Mouse (Mus musculus): Measurements from ENCODE around the gene Ackr1. TPM values are rescaled to one million over a fixed set of nuclear protein-coding genes. Genes with fewer than 3 reads are reported as not detected.

Gene Ackr1
- polyA plus RNA-seq, 1 experiment from 2014 or later = 74.7 TPM

DNA sequence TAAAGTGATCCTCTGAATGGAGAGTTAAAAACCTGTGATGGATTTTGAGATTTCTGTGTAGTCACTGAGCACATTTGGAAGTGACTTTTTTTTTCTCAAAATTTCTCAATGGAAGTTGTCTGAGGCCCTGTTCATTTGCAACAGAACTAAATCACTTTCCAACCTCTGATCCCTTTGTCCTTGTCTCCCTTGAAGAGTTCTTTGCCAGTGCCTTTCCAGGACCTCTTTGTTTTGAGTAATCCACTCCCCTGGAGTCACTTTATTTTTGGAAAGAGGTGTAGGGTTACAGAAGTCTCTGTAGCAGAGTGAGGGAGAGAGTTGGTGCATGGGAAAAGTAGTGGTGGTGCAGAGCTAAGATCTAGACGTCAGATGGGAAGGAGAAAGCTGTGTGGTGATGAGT is 15.0 kb upstream of the Ackr1 start:
- Histone ChIP-seq H3K9me3 (replicated peaks) (no peaks in the 10 kb centered on the region), H3K4me3 (replicated peaks) (no peak overlapping the region), H3K27me3 (peaks cover 8% of the 10 kb centered on the region; the same call in 1 of the 2 replicates), H3K4me2 (no peak overlapping the region), H3K4me1 (replicated peaks) (peaks cover 41% of the 10 kb centered on the region), H3K36me3 (replicated peaks) (no peaks in the 10 kb centered on the region; the same call in 1 of the 2 replicates), H3K9ac (no peak overlapping the region), H3K27ac (replicated peaks) (no peak overlapping the region)
- no peak for ATAC-seq (ENCODE audit: insufficient read depth)
- WGBS (ENCODE audit: insufficient replicate concordance) = 28% methylated on average over 1 of the region's 1 CpGs

DNA sequence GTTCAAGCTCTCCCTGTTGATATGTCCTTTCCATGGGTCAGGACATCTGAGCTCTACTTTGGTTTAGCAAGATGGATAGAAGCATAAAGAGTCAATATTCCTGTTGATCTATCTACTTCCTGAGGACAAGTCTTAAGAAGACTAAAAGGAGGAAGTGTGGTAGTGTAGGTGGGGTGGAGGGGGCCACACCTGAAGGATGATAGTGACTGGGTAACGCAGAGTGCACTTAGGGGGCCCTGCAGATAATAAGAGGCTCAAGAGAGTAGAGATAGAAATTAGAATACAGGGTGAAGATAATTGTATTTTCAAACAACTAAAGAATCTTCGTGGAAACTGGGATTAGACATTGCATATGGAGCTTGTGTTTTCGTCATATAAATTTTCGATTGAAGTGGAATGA is 11.6 kb upstream of the Ackr1 start:
- H3K4me2 ChIP-seq = no peak overlapping the region
- H3K36me3 ChIP-seq (replicated peaks) = no peaks in the 10 kb centered on the region
- no peak overlapping the region for H3K27ac ChIP-seq (replicated peaks)
- no peak overlapping the region for H3K9ac ChIP-seq
- H3K4me1 ChIP-seq (replicated peaks) = peaks cover 37% of the 10 kb centered on the region
- 63% methylated on average over 4 of the region's 4 CpGs for WGBS (ENCODE audit: insufficient replicate concordance)
- peaks cover 14% of the 10 kb centered on the region; the same call in 1 of the 2 replicates for H3K27me3 ChIP-seq
- no peak for ATAC-seq (ENCODE audit: insufficient read depth)
- H3K9me3 ChIP-seq (replicated peaks) = no peaks in the 10 kb centered on the region
- H3K4me3 ChIP-seq (replicated peaks) = no peak overlapping the region

DNA sequence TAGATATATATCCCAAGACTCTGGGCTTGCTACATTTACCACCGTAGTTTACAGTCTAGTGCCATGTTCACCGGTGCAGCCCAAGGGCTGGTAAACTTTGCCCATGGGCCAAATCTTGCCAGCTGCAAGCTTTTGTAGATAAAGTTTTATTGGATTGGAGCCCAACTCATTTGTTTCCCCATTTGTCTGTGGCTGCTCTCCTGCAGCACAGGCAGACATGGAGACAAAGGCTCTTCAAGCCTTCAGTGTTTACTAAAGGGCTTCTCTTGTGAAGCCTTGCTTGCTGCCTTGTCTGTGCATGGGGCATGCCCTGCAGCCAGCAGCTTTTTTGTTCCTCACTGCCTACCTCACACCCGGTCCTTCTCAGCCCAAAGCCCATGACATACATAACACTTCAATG is 10.4 kb upstream of the Ackr1 start:
- WGBS (ENCODE audit: insufficient replicate concordance) = 71% methylated on average over 3 of the region's 3 CpGs
- H3K36me3 ChIP-seq (replicated peaks) = no peaks in the 10 kb centered on the region
- H3K4me3 ChIP-seq (replicated peaks) = no peak overlapping the region
- H3K27ac ChIP-seq (replicated peaks) = no peak overlapping the region
- H3K9me3 ChIP-seq (replicated peaks) = no peaks in the 10 kb centered on the region
- peaks cover 37% of the 10 kb centered on the region for H3K4me1 ChIP-seq (replicated peaks)
- no peak for ATAC-seq (ENCODE audit: insufficient read depth)
- H3K9ac ChIP-seq = no peak overlapping the region
- peaks cover 14% of the 10 kb centered on the region; the same call in 1 of the 2 replicates for H3K27me3 ChIP-seq
- no peak overlapping the region for H3K4me2 ChIP-seq

DNA sequence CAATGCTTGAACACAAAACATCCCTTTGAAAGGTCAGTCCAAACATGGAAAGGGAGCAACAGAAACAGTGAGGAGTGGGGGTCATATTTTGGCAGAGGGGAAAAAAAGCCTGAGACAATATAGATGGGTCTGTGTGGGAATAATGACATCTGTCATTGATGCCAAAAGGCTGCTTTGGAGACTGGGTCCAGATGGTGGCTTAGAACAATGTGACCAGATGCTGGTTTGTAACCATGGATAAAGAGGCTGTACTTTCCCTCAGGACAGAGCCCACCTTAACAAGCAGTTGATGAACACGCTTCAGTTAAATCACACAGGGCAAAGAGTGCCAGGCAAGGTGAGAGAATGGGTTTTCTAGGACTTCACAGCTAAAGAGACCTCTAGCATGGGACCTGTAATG is 8.9 kb upstream of the Ackr1 start:
- Histone ChIP-seq H3K9me3 (replicated peaks) (no peaks in the 10 kb centered on the region), H3K36me3 (replicated peaks) (no peaks in the 10 kb centered on the region), H3K9ac (no peak overlapping the region), H3K4me2 (no peak overlapping the region), H3K27me3 (peaks cover 14% of the 10 kb centered on the region; the same call in 1 of the 2 replicates), H3K4me1 (replicated peaks) (peaks cover 47% of the 10 kb centered on the region), H3K4me3 (replicated peaks) (no peak overlapping the region), H3K27ac (replicated peaks) (no peak overlapping the region)
- 71% methylated on average over 1 of the region's 1 CpGs for WGBS (ENCODE audit: insufficient replicate concordance)
- ATAC-seq (ENCODE audit: insufficient read depth) = no peak

DNA sequence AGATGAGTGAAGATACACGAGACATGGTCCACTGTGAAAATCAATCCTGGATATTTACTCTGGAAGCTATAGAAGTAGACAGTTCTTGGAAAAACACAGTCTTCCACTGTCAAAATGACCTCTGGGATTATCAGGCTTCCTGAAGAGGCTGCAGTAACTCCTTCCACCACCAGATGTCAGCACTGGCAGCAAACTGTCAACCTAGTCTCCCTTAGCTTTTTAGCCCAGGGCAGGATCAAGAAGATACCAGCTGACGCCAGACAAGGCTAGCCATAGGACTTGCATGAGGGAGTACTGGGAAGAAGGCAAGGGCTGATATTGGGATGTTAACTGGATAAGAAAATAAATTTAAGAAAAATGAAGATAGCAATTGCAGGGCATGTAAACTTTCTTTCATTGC is 6.0 kb upstream of the Ackr1 start:
- no peak overlapping the region for H3K9ac ChIP-seq
- WGBS (ENCODE audit: insufficient replicate concordance) = 6% methylated on average over 2 of the region's 2 CpGs
- peak; percentile 56 for ATAC-seq (ENCODE audit: insufficient read depth)
- no peak overlapping the region for H3K4me3 ChIP-seq (replicated peaks)
- no peaks in the 10 kb centered on the region for H3K9me3 ChIP-seq (replicated peaks)
- peaks cover 57% of the 10 kb centered on the region for H3K4me1 ChIP-seq (replicated peaks)
- no peak overlapping the region for H3K27ac ChIP-seq (replicated peaks)
- peaks cover 6% of the 10 kb centered on the region; the same call in 1 of the 2 replicates for H3K27me3 ChIP-seq
- H3K4me2 ChIP-seq = no peak overlapping the region
- H3K36me3 ChIP-seq (replicated peaks) = no peaks in the 10 kb centered on the region

DNA sequence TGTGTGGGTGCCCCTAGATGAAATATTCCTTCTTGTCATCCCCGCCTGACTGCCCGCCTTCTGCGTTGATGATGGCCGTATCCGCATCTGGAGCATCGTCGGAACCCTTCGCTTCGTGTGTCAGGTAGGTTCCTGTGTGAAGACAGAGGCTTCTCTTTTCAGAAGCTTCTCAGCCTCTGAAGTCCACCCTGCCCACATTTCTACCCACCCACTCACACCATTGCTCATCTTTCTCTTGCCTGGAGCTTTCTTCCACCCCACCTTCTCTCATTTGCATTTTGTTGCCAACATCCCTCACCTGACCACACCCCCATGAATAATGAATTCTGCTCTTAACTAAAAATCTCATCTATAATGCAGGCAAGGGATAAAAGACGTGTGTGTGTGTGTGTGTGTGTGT is 3.5 kb upstream of the Ackr1 start:
- H3K27ac ChIP-seq (replicated peaks) = no peak overlapping the region; the same call in 1 of the 2 replicates
- H3K9me3 ChIP-seq (replicated peaks) = no peaks in the 10 kb centered on the region
- WGBS (ENCODE audit: insufficient replicate concordance) = 87% methylated on average over 10 of the region's 10 CpGs
- no peak overlapping the region for H3K4me3 ChIP-seq (replicated peaks)
- H3K36me3 ChIP-seq (replicated peaks) = no peaks in the 10 kb centered on the region
- H3K4me2 ChIP-seq = no peak overlapping the region
- H3K9ac ChIP-seq = no peak overlapping the region
- peaks cover 67% of the 10 kb centered on the region for H3K4me1 ChIP-seq (replicated peaks)
- no peaks in the 10 kb centered on the region for H3K27me3 ChIP-seq
- ATAC-seq (ENCODE audit: insufficient read depth) = no peak

DNA sequence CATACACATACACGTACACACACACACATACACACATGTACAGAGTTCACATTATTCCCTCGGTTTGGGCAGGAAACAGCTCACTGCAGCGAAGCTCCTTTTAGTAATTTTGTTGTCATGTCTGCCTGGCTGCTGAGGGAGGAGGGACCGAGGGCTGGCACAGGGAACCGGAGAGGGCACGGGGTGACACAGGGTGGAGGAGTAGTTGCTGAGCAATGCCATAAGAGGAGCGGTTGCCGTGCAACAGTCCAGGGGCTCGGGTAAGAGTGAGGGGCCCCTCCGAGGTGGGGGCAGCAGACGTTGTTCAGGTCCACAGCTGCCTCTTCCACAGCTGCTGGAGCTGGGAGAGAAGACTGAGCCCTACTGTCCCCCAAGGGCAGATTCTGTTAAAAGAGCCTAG is 2.4 kb upstream of the Ackr1 start:
- peak overlapping the region; percentile 9 for H3K4me3 ChIP-seq (replicated peaks)
- no peaks in the 10 kb centered on the region for H3K36me3 ChIP-seq (replicated peaks)
- peak overlapping the region; percentile 98 for H3K27ac ChIP-seq (replicated peaks)

DNA sequence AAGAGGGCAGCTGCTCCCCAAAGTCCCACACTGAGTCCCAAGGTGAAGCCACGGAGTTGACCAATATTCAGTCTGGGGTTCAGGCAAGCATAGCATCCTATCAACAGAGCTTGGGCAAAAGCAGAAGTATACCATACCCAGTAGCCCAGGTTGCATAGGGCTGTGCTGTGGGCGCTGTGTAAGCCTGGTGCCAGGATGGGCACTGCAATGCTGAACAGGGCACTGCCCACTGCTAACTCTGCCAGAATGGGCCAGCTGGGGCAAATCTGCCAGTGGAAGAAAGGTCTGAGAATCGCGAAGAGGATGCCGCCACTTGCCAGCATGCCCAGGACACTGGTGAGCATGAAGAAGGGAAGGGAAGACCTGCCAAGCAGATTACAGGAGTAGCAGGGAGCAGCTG is 1.1 kb downstream of the Ackr1 start:
- ATAC-seq (ENCODE audit: insufficient read depth) = no peak
- H3K9me3 ChIP-seq (replicated peaks) = no peaks in the 10 kb centered on the region
- H3K4me3 ChIP-seq (replicated peaks) = peak overlapping the region; percentile 71
- peak overlapping the region; percentile 98 for H3K27ac ChIP-seq (replicated peaks)
- H3K4me2 ChIP-seq = peak overlapping the region; percentile 72
- peak overlapping the region; percentile 83 for H3K9ac ChIP-seq
- WGBS (ENCODE audit: insufficient replicate concordance) = 64% methylated on average over 5 of the region's 5 CpGs
- peaks cover 75% of the 10 kb centered on the region for H3K4me1 ChIP-seq (replicated peaks)
- no peaks in the 10 kb centered on the region for H3K27me3 ChIP-seq
- H3K36me3 ChIP-seq (replicated peaks) = no peaks in the 10 kb centered on the region; the same call in 1 of the 2 replicates

More for the DNA sequence above, 2.4 kb upstream of the Ackr1 start:
- Histone ChIP-seq H3K9ac (0 out of 2 replicates have a peak overlapping the region, but pooled peaks have one; percentile 83), H3K9me3 (replicated peaks) (no peaks in the 10 kb centered on the region), H3K4me2 (peak overlapping the region; percentile 72), H3K27me3 (no peaks in the 10 kb centered on the region), H3K4me1 (replicated peaks) (peaks cover 72% of the 10 kb centered on the region)
- no peak for ATAC-seq (ENCODE audit: insufficient read depth)
- WGBS (ENCODE audit: insufficient replicate concordance) = 68% methylated on average over 11 of the region's 11 CpGs

DNA sequence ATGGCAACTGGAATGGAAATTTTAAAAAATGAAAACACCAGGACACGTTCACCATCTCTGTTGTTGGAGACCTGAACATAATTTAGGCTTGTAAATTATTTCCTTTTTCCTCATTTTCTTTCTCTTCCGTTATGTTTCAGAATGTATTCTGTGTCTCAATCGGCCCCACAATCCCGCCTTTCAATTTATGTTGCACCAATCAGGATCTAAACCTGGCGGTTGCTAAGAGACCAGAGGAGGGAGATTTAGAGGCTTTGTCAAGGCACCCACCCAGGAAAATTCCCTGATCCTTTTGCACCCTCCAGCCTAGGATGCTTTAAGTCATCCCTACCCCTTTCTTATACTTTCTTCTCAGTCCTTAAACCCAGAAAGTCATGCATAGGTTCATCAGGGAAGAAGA is 3.8 kb downstream of the Ackr1 start:
- 54% methylated on average over 5 of the region's 5 CpGs for WGBS (ENCODE audit: insufficient replicate concordance)
- peaks cover 77% of the 10 kb centered on the region for H3K4me1 ChIP-seq (replicated peaks)
- H3K9ac ChIP-seq = peak overlapping the region; percentile 83
- H3K9me3 ChIP-seq (replicated peaks) = no peaks in the 10 kb centered on the region
- no peak for ATAC-seq (ENCODE audit: insufficient read depth)
- H3K4me3 ChIP-seq (replicated peaks) = peak overlapping the region; percentile 71
- peak overlapping the region; percentile 72 for H3K4me2 ChIP-seq
- peak overlapping the region; percentile 87 for H3K27ac ChIP-seq (replicated peaks)
- no peaks in the 10 kb centered on the region for H3K27me3 ChIP-seq
- no peaks in the 10 kb centered on the region; the same call in 1 of the 2 replicates for H3K36me3 ChIP-seq (replicated peaks)

DNA sequence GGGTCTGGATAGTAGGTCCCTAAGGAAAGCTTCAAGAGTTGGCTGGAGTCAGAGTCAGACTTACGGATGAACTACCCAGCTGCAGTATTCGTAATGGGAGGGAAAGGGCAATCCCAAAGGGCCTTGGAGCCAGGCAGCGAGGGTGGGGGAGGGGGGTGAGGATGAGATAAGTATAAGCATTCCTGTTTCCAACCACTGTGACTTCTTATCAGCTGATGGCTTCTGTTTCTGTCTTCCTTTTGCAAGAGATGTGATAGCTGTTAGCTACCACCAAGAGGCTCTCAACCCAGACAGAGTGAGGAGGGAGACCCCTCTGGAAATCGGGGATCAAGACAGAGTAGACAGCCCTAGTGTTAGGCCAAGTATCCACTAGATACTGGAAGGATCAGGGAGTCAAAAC is 4.4 kb downstream of the Ackr1 start:
- H3K4me2 ChIP-seq = peak overlapping the region; percentile 72
- H3K9me3 ChIP-seq (replicated peaks) = no peaks in the 10 kb centered on the region
- H3K9ac ChIP-seq = peak overlapping the region; percentile 48
- H3K36me3 ChIP-seq (replicated peaks) = no peaks in the 10 kb centered on the region; the same call in 1 of the 2 replicates
- H3K4me1 ChIP-seq (replicated peaks) = peaks cover 76% of the 10 kb centered on the region
- WGBS (ENCODE audit: insufficient replicate concordance) = 5% methylated on average over 4 of the region's 4 CpGs
- H3K27ac ChIP-seq (replicated peaks) = peak overlapping the region; percentile 87
- peak; percentile 19 for ATAC-seq (ENCODE audit: insufficient read depth)
- H3K27me3 ChIP-seq = no peaks in the 10 kb centered on the region
- H3K4me3 ChIP-seq (replicated peaks) = peak overlapping the region; percentile 71

DNA sequence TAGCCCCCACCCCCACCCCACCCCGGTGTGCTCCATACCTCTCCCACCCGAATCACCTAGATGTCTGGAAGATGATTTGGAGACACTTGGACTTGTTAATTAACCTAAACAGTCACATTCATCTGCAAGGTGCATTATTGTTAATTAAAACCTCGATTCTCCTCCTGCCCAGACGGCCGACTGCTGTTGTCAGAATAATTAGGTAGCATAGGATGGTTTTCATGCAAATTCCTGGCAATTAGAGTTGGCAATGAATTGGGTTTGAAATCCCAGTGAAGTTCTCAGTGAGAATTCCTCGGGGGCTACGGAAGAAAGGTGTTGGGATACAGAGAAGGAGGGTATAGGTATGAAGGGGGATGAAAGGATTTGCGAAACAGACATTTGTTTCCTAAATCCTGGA is 5.1 kb downstream of the Ackr1 start:
- ATAC-seq (ENCODE audit: insufficient read depth) = no peak
- peak overlapping the region; percentile 72 for H3K4me2 ChIP-seq
- H3K4me1 ChIP-seq (replicated peaks) = peaks cover 74% of the 10 kb centered on the region
- H3K27me3 ChIP-seq = no peaks in the 10 kb centered on the region
- H3K4me3 ChIP-seq (replicated peaks) = peak overlapping the region; percentile 71
- no peaks in the 10 kb centered on the region; the same call in 1 of the 2 replicates for H3K36me3 ChIP-seq (replicated peaks)
- peak overlapping the region; percentile 87 for H3K27ac ChIP-seq (replicated peaks)
- no peaks in the 10 kb centered on the region for H3K9me3 ChIP-seq (replicated peaks)
- peak overlapping the region; percentile 29; the same call in 1 of the 2 replicates for H3K9ac ChIP-seq
- 80% methylated on average over 8 of the region's 8 CpGs for WGBS (ENCODE audit: insufficient replicate concordance)

DNA sequence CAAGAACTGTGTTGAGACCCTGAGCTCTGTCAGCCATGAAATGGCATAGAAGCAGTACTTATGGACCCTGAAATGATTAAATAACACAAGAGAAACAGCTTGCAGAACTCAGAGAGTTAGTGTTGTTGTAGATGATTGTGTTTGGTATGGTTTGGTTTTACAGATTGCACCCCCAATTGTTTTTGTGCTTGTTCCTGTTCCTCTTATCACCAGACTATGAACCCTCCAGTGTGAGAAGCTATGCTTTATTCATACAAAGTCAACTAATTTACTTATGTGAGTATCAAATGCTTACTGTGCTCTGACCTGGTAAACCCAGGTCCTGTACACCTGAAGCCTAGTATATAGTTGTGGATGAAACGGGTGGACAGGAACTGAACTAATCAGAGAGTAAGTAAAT is 7.0 kb downstream of the Ackr1 start:
- Histone ChIP-seq H3K9me3 (replicated peaks) (no peaks in the 10 kb centered on the region), H3K9ac (peak overlapping the region; percentile 13; the same call in 1 of the 2 replicates), H3K4me3 (replicated peaks) (no peak overlapping the region), H3K36me3 (replicated peaks) (no peaks in the 10 kb centered on the region; the same call in 1 of the 2 replicates), H3K27ac (replicated peaks) (peak overlapping the region; percentile 63), H3K4me2 (no peak overlapping the region), H3K4me1 (replicated peaks) (peaks cover 72% of the 10 kb centered on the region), H3K27me3 (no peaks in the 10 kb centered on the region; the same call in 1 of the 2 replicates)
- ATAC-seq (ENCODE audit: insufficient read depth) = no peak
- 46% methylated on average over 1 of the region's 1 CpGs for WGBS (ENCODE audit: insufficient replicate concordance)

All from liver, embryonic 15.5 days (tissue).